Mouse (Mus musculus): ENCODE measurements around the gene Hhat.

- TF ChIP-seq ZC3H11A (IDR thresholded peaks at IDR 0.05; ENCODE audit: borderline replicate concordance, low read depth, low read length): no peak
- no peak for TF ChIP-seq CHD2 (IDR thresholded peaks at IDR 0.05; ENCODE audit: low read depth, low read length)
- no peak for TF ChIP-seq ZNF384 (IDR thresholded peaks at IDR 0.05; ENCODE audit: low read depth, low read length)
- no peak for TF ChIP-seq MAFK (IDR thresholded peaks at IDR 0.05; ENCODE audit: insufficient read depth, low read depth, low read length)
These were observed 171.3 kb downstream of the Hhat start for GRCm38 (mm10) chr1:192599746-192600145.
